Comparison of ENCODE assay signal across 27 mouse cellular contexts in the genomic region with DNA sequence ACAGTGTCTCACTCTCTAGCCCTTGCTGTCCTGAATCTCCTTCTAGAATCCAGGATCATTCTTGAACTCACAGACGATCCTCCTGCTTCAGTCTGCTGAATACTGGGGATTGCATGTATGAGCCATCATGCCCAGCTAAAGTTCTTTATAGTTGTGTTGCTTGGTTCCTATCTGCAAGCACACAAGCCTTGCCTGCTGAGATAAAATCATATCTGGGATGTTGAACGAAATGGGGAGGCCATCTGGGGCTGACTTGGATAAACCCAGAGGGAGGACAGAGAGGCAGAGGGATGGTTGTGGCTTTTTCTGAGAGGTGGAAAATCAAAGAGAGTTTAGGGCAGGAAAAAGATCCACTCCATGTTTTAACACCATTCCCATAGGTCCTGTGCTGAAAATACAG. TPM values are rescaled to one million over a fixed set of nuclear protein-coding genes. Genes with fewer than 3 reads are reported as not detected.
"Had no signal": no experiment of that assay in that cellular context is flagged by ENCODE, and none has a peak within 500 bp of the region (broad histone marks: within the 10 kb centered on the region; RNA-seq: fewer than 3 reads in every experiment).

No protein-coding gene starts in this region.

- H3K9me3 ChIP-seq: limb, embryonic 12.5 days; limb, embryonic 15.5 days; stomach, embryonic 15.5 days had no signal

- H3K4me2 ChIP-seq: limb, embryonic 12.5 days; limb, embryonic 15.5 days; midbrain, embryonic 13.5 days; stomach, embryonic 15.5 days had no signal

- H3K9ac ChIP-seq: limb, embryonic 12.5 days; limb, embryonic 15.5 days; midbrain, embryonic 13.5 days; stomach, embryonic 15.5 days had no signal

- H3K27me3 ChIP-seq: limb, embryonic 12.5 days; limb, embryonic 15.5 days; megakaryocyte, embryonic 14.5 days; midbrain, embryonic 13.5 days; stomach, embryonic 15.5 days had no signal

- ATAC-seq: inflammation-experienced regulatory T-cells, adult 6 months; intestine, postnatal 0 days; midbrain, embryonic 13.5 days; midbrain, embryonic 16.5 days had no signal

- DNase-seq: kidney, adult 2 months; kidney, postnatal 25 days; layer of hippocampus, postnatal 36 days; left cerebral cortex, postnatal 4 days; lung, adult 2 months; lung, postnatal 14 days; lung, postnatal 4 days; right cerebral cortex, adult 18-20 months; right cerebral cortex, postnatal 14 days; right cerebral cortex, postnatal 4 days; spleen, adult 18-20 months; thymus, postnatal 25 days had no signal

- H3K36me3 ChIP-seq: limb, embryonic 12.5 days; limb, embryonic 15.5 days; midbrain, embryonic 10.5 days; midbrain, embryonic 13.5 days; stomach, embryonic 15.5 days had no signal

- H3K27ac ChIP-seq: kidney, postnatal 0 days; layer of hippocampus, adult 2 months; limb, embryonic 12.5 days; limb, embryonic 15.5 days; midbrain, embryonic 10.5 days; midbrain, embryonic 13.5 days; stomach, embryonic 15.5 days had no signal

- H3K4me1 ChIP-seq: stomach, embryonic 15.5 days had no signal

- H3K4me3 ChIP-seq: layer of hippocampus, adult 2 months; limb, embryonic 12.5 days; limb, embryonic 15.5 days; megakaryocyte, embryonic 14.5 days; midbrain, embryonic 10.5 days; midbrain, embryonic 13.5 days; myocyte; stomach, embryonic 15.5 days had no signal

RNA-seq across cellular contexts. Expression of gene Il4, which starts 56.5 kb away (rescaled TPM):
- total RNA-seq: layer of hippocampus, adult 2 months; layer of hippocampus, postnatal 10 days; layer of hippocampus, postnatal 36 days; left cerebral cortex, postnatal 14 days; left cerebral cortex, postnatal 4 days had no signal
- polyA plus RNA-seq: kidney, adult 2 months; large intestine, adult 2 months; lung, adult 2 months had no signal
